Mouse (Mus musculus) embryonic facial prominence, embryonic 11.5 days (tissue): ENCODE results near the gene Srsf10. TPM values are rescaled to one million over a fixed set of nuclear protein-coding genes. Genes with fewer than 3 reads are reported as not detected.

Source experiments
- ATAC-seq: fragments of 200-750 bp; cut with Nextera tagmentation; replicated peaks from 2 replicates; pipeline ENCODE4 v1.8.0; 2017; ENCODE audit warnings: low read depth; ENCODE audit not compliant: insufficient number of reproducible peaks, low FRiP score, low TSS enrichment
- DNase-seq: peaks from one replicate; pipeline ENCODE4 v3.0.0-alpha.2; 2015; ENCODE audit warnings: low spot score
- H3K27ac ChIP-seq: fragments of 300-500 bp; sonication (generic); replicated peaks from 2 replicates; pipeline ENCODE4 v1.5.1; 2014; ENCODE audit warnings: mild to moderate bottlenecking, low read depth, low read length, control low read depth
- H3K27me3 ChIP-seq: fragments of 300-500 bp; sonication (generic); 2 replicates; pipeline ENCODE4 v1.6.1; 2014; ENCODE audit warnings: mild to moderate bottlenecking, low read length, moderate library complexity, mixed read lengths; ENCODE audit not compliant: control insufficient read depth, insufficient read depth
- H3K36me3 ChIP-seq: fragments of 300-500 bp; sonication (generic); replicated peaks from 2 replicates; pipeline ENCODE4 v1.6.1; 2014; ENCODE audit warnings: low read depth, mild to moderate bottlenecking, low read length, moderate library complexity, mixed read lengths; ENCODE audit not compliant: control insufficient read depth, insufficient read depth
- H3K4me1 ChIP-seq: fragments of 300-500 bp; sonication (generic); 2 replicates; pipeline ENCODE4 v1.6.1; 2014; ENCODE audit warnings: low read length, mixed read lengths; ENCODE audit not compliant: control insufficient read depth, insufficient read depth
- H3K4me2 ChIP-seq: fragments of 300-500 bp; sonication (generic); 2 replicates; pipeline ENCODE4 v1.6.1; 2014; ENCODE audit warnings: low read depth, mild to moderate bottlenecking, control low read depth, low read length, moderate library complexity
- H3K4me3 ChIP-seq: fragments of 300-500 bp; sonication (generic); 2 replicates; pipeline ENCODE4 v1.5.1; 2014; ENCODE audit warnings: low read depth, low read length, control low read depth
- H3K9ac ChIP-seq: fragments of 300-500 bp; sonication (generic); replicated peaks from 2 replicates; pipeline ENCODE4 v1.6.1; 2014; ENCODE audit warnings: mild to moderate bottlenecking, control low read depth, low read length
- H3K9me3 ChIP-seq: fragments of 300-500 bp; sonication (generic); replicated peaks from 2 replicates; pipeline ENCODE4 v1.6.1; 2016; ENCODE audit warnings: mild to moderate bottlenecking, low read length, inconsistent platforms, mixed read lengths; ENCODE audit not compliant: control insufficient read depth
- WGBS: fragments of 180-500 bp; shearing (Covaris S2); extraction: QIAGEN DNeasy Blood & Tissue Kit; methylation state at CpG from one replicate; pipeline ENCODE4 v1.1.7; 2014; 5-methylcytosine and 5-hydroxymethylcytosine counted together
- polyA plus RNA-seq: library from polyadenylated mRNA; unstranded; fragments of >200 nt; fragmentation: Nextera tagmentation; extraction: Ambion mirVana; gene quantifications from 2 replicates; pipeline ENCODE4 v1.2.1, GENCODE M21; 2014

Srsf10 gene
- polyA plus RNA-seq, 1 experiment from 2014 or later, result 489 TPM

- H3K4me2 ChIP-seq, result no peak overlapping the region
- no peaks in the 10 kb centered on the region for H3K27me3 ChIP-seq
- H3K27ac ChIP-seq, result no peak overlapping the region
- H3K4me3 ChIP-seq, result no peak overlapping the region
- DNase-seq, result no peak
- H3K36me3 ChIP-seq, result no peaks in the 10 kb centered on the region
- no peak overlapping the region for H3K9ac ChIP-seq
- H3K9me3 ChIP-seq, result no peaks in the 10 kb centered on the region
- 78% methylated on average over 4 of the region's 4 CpGs for WGBS
- no peaks in the 10 kb centered on the region for H3K4me1 ChIP-seq
- ATAC-seq, result no peak
Observed at GRCm38 (mm10) chr4:135913433-135913832, 57.9 kb downstream of the Srsf10 start.

GRCm38 (mm10) chr4:135918635-135919279, 63.2 kb downstream of the Srsf10 start:
- Histone ChIP-seq H3K27ac (no peak overlapping the region), H3K36me3 (no peaks in the 10 kb centered on the region), H3K4me3 (no peak overlapping the region), H3K27me3 (no peaks in the 10 kb centered on the region), H3K9ac (no peak overlapping the region), H3K9me3 (no peaks in the 10 kb centered on the region), H3K4me1 (peaks cover 2% of the 10 kb centered on the region; the same call in 1 of the 2 replicates), H3K4me2 (no peak overlapping the region)
- ATAC-seq (no peak), DNase-seq (no peak)
- WGBS, result 86% methylated on average over 13 of the region's 13 CpGs

GRCm38 (mm10) chr4:135919280-135919639, 63.7 kb downstream of the Srsf10 start:
- no peaks in the 10 kb centered on the region for H3K36me3 ChIP-seq
- ATAC-seq (no peak), DNase-seq (no peak)
- WGBS, result 97% methylated on average over 3 of the region's 3 CpGs
- no peak overlapping the region for H3K9ac ChIP-seq
- H3K4me2 ChIP-seq, result no peak overlapping the region
- H3K4me3 ChIP-seq, result no peak overlapping the region
- H3K27me3 ChIP-seq, result no peaks in the 10 kb centered on the region
- H3K9me3 ChIP-seq, result no peaks in the 10 kb centered on the region
- no peak overlapping the region for H3K27ac ChIP-seq
- peaks cover 2% of the 10 kb centered on the region; the same call in 1 of the 2 replicates for H3K4me1 ChIP-seq

Other genes starting within 250 kb of the Srsf10 start
- gene Ifnlr1, start 169.5 kb upstream of the Srsf10 start, polyA plus RNA-seq, result 0.59 and 0.70 TPM in 2 replicates
- not detected in 2 replicates for gene Il22ra1, start 127.6 kb upstream of the Srsf10 start, polyA plus RNA-seq
- gene Myom3, start 96.0 kb upstream of the Srsf10 start, polyA plus RNA-seq, result 0.31 TPM in 1 of 2 replicates, not detected in the other
- gene Pnrc2, start 18.1 kb downstream of the Srsf10 start, polyA plus RNA-seq, result 227 and 251 TPM in 2 replicates
- gene Cnr2, start 39.6 kb downstream of the Srsf10 start, polyA plus RNA-seq, result 0.25 and 0.43 TPM in 2 replicates
- 39.2 and 45.5 TPM in 2 replicates for gene Fuca1, start 65.0 kb downstream of the Srsf10 start, polyA plus RNA-seq
- 67.0 and 76.0 TPM in 2 replicates for gene Hmgcl, start 90.7 kb downstream of the Srsf10 start, polyA plus RNA-seq
- gene Gale, start 108.0 kb downstream of the Srsf10 start, polyA plus RNA-seq, result 23.1 and 25.8 TPM in 2 replicates
- 99.6 and 114 TPM in 2 replicates for gene Lypla2, start 116.9 kb downstream of the Srsf10 start, polyA plus RNA-seq
- 65.3 and 67.9 TPM in 2 replicates for gene Pithd1, start 131.5 kb downstream of the Srsf10 start, polyA plus RNA-seq
- 49.9 and 51.0 TPM in 2 replicates for gene Eloa, start 166.0 kb downstream of the Srsf10 start, polyA plus RNA-seq
- gene Rpl11, start 197.7 kb downstream of the Srsf10 start, polyA plus RNA-seq, result 410 and 431 TPM in 2 replicates